Mouse (Mus musculus) myocyte (in vitro differentiated cells): ENCODE results near the gene Orai3. TPM values are rescaled to one million over a fixed set of nuclear protein-coding genes. Genes with fewer than 3 reads are reported as not detected.
A peak's percentile ranks its signal among the peaks of the same experiment; 100 is the strongest.

Source experiments
- H3K27me3 ChIP-seq: one replicate; pipeline ENCODE4 v1.6.1; 2011; ENCODE audit not compliant: control insufficient read depth, insufficient read depth, insufficient read length
- H3K36me3 ChIP-seq: one replicate; pipeline ENCODE4 v1.6.1; 2011; ENCODE audit not compliant: control insufficient read depth, insufficient read depth
- H3K4me2 ChIP-seq: one replicate; pipeline ENCODE4 v1.6.1; 2011; ENCODE audit warnings: low read depth, control low read depth
- H3K4me3 ChIP-seq: one replicate; pipeline ENCODE4 v1.5.1; 2011; ENCODE audit warnings: mild to moderate bottlenecking, control low read depth, moderate library complexity
- H3K79me2 ChIP-seq: one replicate; pipeline ENCODE4 v1.6.1; 2011; ENCODE audit not compliant: control insufficient read depth, insufficient read depth
- H3ac ChIP-seq: one replicate; pipeline ENCODE4 v1.6.1; 2011; ENCODE audit not compliant: control insufficient read depth, insufficient read length
- CEBPB ChIP-seq: IDR thresholded peaks from 2 replicates; pipeline ENCODE4 v1.6.1; 2011; ENCODE audit warnings: mild to moderate bottlenecking, moderate library complexity; ENCODE audit not compliant: poor library complexity, insufficient read depth, severe bottlenecking
- E2F4 ChIP-seq: IDR thresholded peaks from one replicate; pipeline ENCODE4 v1.6.1; 2011; ENCODE audit warnings: mild to moderate bottlenecking, control low read depth, moderate library complexity; ENCODE audit not compliant: insufficient read depth
- MAX ChIP-seq: IDR thresholded peaks from one replicate; pipeline ENCODE4 v1.6.1; 2011; ENCODE audit warnings: low read depth, mild to moderate bottlenecking, control low read depth
- MYOD1 ChIP-seq, 3 experiments: IDR thresholded peaks; one replicate each; pipeline ENCODE4 v1.6.1; 2011; ENCODE audit warnings: control low read depth in 2 of 3, low read depth in 2 of 3, mild to moderate bottlenecking in 2 of 3, moderate library complexity in 1 of 3; ENCODE audit not compliant: insufficient read length in 2 of 3, control insufficient read depth in 1 of 3
- MYOG ChIP-seq, 3 experiments: IDR thresholded peaks; one replicate each; pipeline ENCODE4 v1.6.1; 2011; ENCODE audit warnings: control low read depth in 2 of 3, low read depth in 2 of 3, mild to moderate bottlenecking in 2 of 3; ENCODE audit not compliant: insufficient read length in 2 of 3, control insufficient read depth in 1 of 3, insufficient read depth in 1 of 3
- POLR2A ChIP-seq: IDR thresholded peaks from one replicate; pipeline ENCODE4 v1.6.1; 2011; ENCODE audit warnings: low read depth, mild to moderate bottlenecking, control low read depth, moderate library complexity; ENCODE audit not compliant: insufficient read length
- POLR2AphosphoS2 ChIP-seq: IDR thresholded peaks from one replicate; pipeline ENCODE4 v1.6.1; 2011; ENCODE audit warnings: low read depth, control low read depth; ENCODE audit not compliant: insufficient read length
- REST ChIP-seq: IDR thresholded peaks from one replicate; pipeline ENCODE4 v1.6.1; 2011; ENCODE audit warnings: mild to moderate bottlenecking, control low read depth, moderate library complexity; ENCODE audit not compliant: insufficient read depth, insufficient read length
- SRF ChIP-seq: IDR thresholded peaks from one replicate; pipeline ENCODE4 v1.6.1; 2011; ENCODE audit warnings: low read depth; ENCODE audit not compliant: control insufficient read depth, insufficient read length
- TCF12 ChIP-seq: IDR thresholded peaks from one replicate; pipeline ENCODE4 v1.6.1; 2011; ENCODE audit warnings: mild to moderate bottlenecking, control low read depth; ENCODE audit not compliant: poor library complexity, insufficient read depth, severe bottlenecking
- TCF3 ChIP-seq: IDR thresholded peaks from one replicate; pipeline ENCODE4 v1.6.1; 2011; ENCODE audit warnings: low read depth, control low read depth; ENCODE audit not compliant: insufficient read length
- USF1 ChIP-seq: IDR thresholded peaks from one replicate; pipeline ENCODE4 v1.6.1; 2011; ENCODE audit warnings: low read depth, mild to moderate bottlenecking, control low read depth, moderate library complexity
- polyA plus RNA-seq: library from polyadenylated mRNA; unstranded; fragments of >200 nt; fragmentation: generic; extraction: Trizol; gene quantifications from one replicate; pipeline ENCODE4 v1.2.1, GENCODE M21; 2012; ENCODE audit warnings: missing spikeins

Orai3 gene
- polyA plus RNA-seq, 1 experiment = 16.3 TPM

DNA sequence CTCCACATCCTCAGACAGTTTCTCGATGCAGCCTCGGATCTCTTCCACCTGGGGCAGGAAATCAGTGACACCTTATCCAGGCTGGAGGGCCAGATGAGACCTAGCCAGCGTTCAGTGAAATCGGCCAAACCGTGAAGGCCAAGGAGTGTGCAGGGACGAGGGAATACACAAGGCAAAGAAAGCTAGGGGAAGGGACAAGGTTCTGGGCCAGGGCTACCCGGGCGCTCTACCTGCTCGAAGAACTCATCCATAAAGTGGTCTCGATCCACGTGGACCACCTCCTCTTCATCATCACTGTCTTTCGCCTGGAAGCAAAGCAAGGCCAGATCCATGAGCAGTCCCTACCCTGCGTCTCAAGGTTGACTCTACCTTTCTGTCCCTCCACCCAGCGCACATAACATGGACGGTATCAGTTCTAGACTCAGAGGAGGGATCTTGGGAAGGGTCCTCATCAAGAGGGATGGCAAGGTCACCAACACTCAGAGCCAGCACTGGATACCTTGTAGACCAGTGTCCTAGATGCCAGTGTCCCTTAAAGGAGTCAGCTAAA, 45.6 kb downstream of the Orai3 start:
- TF ChIP-seq POLR2A (no peak), TCF12 (no peak), MYOG (IDR thresholded peaks at IDR 0.05; ENCODE audit: control insufficient read depth in 1 of 3, insufficient read depth in 1 of 3, insufficient read length in 2 of 3, low read depth in 2 of 3) (no peak), MAX (no peak), SRF (no peak), E2F4 (no peak), MYOD1 (IDR thresholded peaks at IDR 0.05; ENCODE audit: control insufficient read depth in 1 of 3, insufficient read length in 2 of 3, low read depth in 2 of 3) (no peak), REST (no peak), USF1 (no peak), TCF3 (no peak), POLR2AphosphoS2 (no peak), CEBPB (no peak)
- no peak overlapping the region for H3K4me2 ChIP-seq
- no peaks in the 10 kb centered on the region for H3K27me3 ChIP-seq
- no peaks in the 10 kb centered on the region for H3K79me2 ChIP-seq
- H3ac ChIP-seq = no peak overlapping the region
- no peak overlapping the region for H3K4me3 ChIP-seq
- H3K36me3 ChIP-seq = no peaks in the 10 kb centered on the region

DNA sequence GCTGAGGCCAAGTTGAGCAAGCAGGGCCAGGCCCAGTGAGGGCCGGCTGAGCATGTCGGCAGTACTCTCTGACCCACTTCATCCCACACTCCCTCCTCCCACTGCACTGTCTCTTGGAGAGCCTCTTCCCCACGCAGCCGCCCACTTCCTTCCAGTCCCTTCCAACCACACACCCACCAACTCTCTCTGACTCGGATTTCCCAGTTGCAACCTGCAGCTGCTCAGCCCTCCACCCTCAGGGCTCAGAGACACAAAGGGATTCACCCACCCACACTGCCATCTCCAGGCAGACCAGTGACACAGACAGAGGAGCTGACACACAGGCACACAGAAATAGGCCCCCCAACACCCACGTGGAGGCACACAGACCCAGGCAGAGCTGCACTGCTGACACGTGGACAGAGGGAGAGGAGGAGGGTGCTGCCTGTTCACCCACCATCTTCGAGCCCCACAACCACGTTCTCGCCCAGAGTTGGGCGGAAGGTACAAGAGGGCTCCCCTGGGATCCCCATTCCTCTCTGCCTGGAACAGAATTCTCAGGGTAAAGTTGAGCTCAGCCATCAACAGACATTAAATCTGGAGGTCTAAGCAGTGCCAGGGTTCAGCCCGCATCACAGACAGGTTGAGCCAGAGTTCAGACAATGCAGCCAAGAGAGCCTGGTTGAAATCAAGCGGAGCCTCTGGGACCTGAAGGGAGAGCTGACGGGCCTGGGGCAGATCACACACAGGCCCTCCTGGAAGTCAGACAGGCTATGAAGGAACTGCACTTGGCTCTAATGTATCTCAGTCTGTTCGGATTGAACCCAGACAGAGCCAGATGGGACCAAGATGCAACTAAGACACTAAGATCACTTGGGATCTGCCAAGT, 46.6 kb downstream of the Orai3 start:
- H3ac ChIP-seq = no peak overlapping the region
- H3K79me2 ChIP-seq = no peaks in the 10 kb centered on the region
- TF ChIP-seq E2F4 = no peak
- peak in 2 of 3 experiments; percentile 60 to 80 for TF ChIP-seq MYOD1 (IDR thresholded peaks at IDR 0.05; ENCODE audit: control insufficient read depth in 1 of 3, insufficient read length in 2 of 3, low read depth in 2 of 3)
- peak in 2 of 3 experiments; percentile 36 to 82 for TF ChIP-seq MYOG (IDR thresholded peaks at IDR 0.05; ENCODE audit: control insufficient read depth in 1 of 3, insufficient read depth in 1 of 3, insufficient read length in 2 of 3, low read depth in 2 of 3)
- TF ChIP-seq REST = no peak
- TF ChIP-seq TCF3 = no peak
- no peak overlapping the region for H3K4me3 ChIP-seq
- H3K4me2 ChIP-seq = peak overlapping the region; percentile 48
- no peaks in the 10 kb centered on the region for H3K36me3 ChIP-seq
- H3K27me3 ChIP-seq = no peaks in the 10 kb centered on the region

DNA sequence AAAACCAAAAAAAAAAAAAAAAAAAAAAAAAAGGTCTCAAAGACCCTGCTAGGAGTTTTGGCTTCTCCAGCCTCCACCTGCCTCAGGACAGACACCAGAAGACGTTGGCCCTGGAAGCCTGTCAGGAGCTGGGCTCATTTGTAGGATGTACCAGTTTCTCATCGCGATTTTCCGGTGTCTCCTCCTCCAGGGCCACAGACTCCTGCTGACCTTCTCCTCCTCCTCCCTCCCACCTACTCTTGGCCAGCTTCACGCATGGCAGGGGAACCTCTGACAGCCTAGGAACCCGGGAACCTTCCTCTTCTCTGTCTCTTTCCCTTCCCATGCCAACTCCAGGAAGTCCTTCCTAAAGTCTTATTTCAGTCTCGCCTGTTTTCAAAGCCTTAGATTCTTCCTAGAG, 47.4 kb downstream of the Orai3 start:
- H3K36me3 ChIP-seq = no peaks in the 10 kb centered on the region
- no peak overlapping the region for H3K4me3 ChIP-seq
- H3ac ChIP-seq = no peak overlapping the region
- H3K79me2 ChIP-seq = no peaks in the 10 kb centered on the region
- H3K4me2 ChIP-seq = no peak overlapping the region
- no peak for TF ChIP-seq USF1
- TF ChIP-seq SRF = no peak
- no peak for TF ChIP-seq MAX
- no peak for TF ChIP-seq TCF12
- no peak for TF ChIP-seq TCF3
- TF ChIP-seq REST = no peak
- no peak for TF ChIP-seq MYOG (IDR thresholded peaks at IDR 0.05; ENCODE audit: control insufficient read depth in 1 of 3, insufficient read depth in 1 of 3, insufficient read length in 2 of 3, low read depth in 2 of 3)
- TF ChIP-seq POLR2AphosphoS2 = no peak
- TF ChIP-seq E2F4 = no peak
- no peak for TF ChIP-seq MYOD1 (IDR thresholded peaks at IDR 0.05; ENCODE audit: control insufficient read depth in 1 of 3, insufficient read length in 2 of 3, low read depth in 2 of 3)
- no peak for TF ChIP-seq CEBPB
- no peak for TF ChIP-seq POLR2A
- H3K27me3 ChIP-seq = no peaks in the 10 kb centered on the region

DNA sequence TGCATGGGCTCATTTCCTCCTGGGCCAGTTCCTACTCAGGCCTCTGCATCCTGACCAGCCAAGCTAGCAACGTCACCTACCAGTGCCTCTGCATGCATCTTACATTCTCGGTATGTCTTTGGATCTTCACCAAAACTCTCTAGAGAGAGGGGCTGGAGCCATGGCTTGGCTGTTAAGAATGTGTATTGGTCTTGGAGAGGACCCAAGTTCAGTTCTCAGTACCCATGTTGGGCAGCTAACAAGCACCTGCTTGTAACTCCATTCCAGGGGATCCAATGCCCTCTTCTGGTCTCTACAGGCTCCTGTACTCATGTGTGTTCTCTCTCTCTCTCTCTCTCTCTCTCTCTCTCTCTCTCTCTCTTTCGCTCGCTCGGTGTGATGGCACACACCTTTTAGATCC, 48.2 kb downstream of the Orai3 start:
- TF ChIP-seq CEBPB = no peak
- Histone ChIP-seq H3K27me3 (peaks cover under 1% of the 10 kb centered on the region), H3K4me2 (no peak overlapping the region), H3K36me3 (no peaks in the 10 kb centered on the region), H3ac (no peak overlapping the region), H3K79me2 (no peaks in the 10 kb centered on the region), H3K4me3 (no peak overlapping the region)

DNA sequence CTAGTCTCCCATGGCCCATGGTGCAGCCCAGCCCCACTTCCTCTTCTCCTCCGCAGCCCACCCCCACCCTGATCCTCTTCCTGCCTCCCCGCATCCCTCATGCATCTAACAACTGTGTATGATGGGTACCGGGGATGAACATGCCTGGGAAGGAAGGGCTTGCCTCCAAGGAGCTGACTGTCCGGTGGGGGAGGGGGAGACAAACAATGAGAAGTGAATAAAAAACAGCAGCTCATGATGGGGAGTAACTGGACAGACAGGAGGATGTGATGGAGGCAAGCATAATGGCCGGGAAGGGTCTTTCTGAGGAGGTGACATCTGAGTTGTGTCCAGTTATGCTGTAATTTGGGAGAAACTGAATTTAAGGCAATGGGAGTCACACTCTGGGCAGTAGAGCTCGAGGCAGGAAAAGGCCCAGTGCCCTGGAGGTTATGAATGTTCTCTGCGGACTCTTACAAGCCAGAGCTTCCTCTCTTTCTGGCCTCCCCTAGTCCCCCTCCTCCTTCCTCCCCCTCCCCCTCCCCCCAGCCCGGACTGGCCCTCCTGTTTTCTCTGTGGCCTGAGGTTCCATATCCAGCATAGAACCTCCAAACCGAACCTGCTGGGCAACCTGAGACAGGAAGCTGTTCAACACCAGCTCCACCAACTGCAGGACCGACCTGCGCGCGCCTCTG, 51.4 kb downstream of the Orai3 start:
- Histone ChIP-seq H3K27me3 (peaks cover 31% of the 10 kb centered on the region), H3K36me3 (no peaks in the 10 kb centered on the region), H3K79me2 (no peaks in the 10 kb centered on the region), H3K4me2 (no peak overlapping the region), H3K4me3 (no peak overlapping the region), H3ac (no peak overlapping the region)
- TF ChIP-seq E2F4 (no peak), MYOG (IDR thresholded peaks at IDR 0.05; ENCODE audit: control insufficient read depth in 1 of 3, insufficient read depth in 1 of 3, insufficient read length in 2 of 3, low read depth in 2 of 3) (no peak), SRF (no peak), CEBPB (no peak), TCF12 (no peak), MYOD1 (IDR thresholded peaks at IDR 0.05; ENCODE audit: control insufficient read depth in 1 of 3, insufficient read length in 2 of 3, low read depth in 2 of 3) (no peak), REST (no peak), MAX (no peak), POLR2AphosphoS2 (no peak)
